Mouse (Mus musculus) megakaryocyte-erythroid progenitor cell, adult 5-6 weeks (primary cell): ENCODE data around the gene Dcakd. TPM values are rescaled to one million over a fixed set of nuclear protein-coding genes. Genes with fewer than 3 reads are reported as not detected.
A peak's percentile ranks its signal among the peaks of the same experiment; 100 is the strongest.
"Not testable (repeated sequence)": the region's sequence is repeated elsewhere in the genome, so short reads cannot be mapped to it uniquely, and the experiment has no call there.

ENCODE experiments used
- ATAC-seq: replicated peaks from 2 replicates; pipeline ENCODE4 v1.8.0; 2016; ENCODE audit warnings: mild to moderate bottlenecking, inconsistent platforms; ENCODE audit not compliant: severe bottlenecking, poor library complexity, low FRiP score, low TSS enrichment
- total RNA-seq, 2 experiments: library from RNA; stranded (forward) in 1 of 2; stranded (reverse) in 1 of 2; fragments of 200-1000, 215-1000 nt in 1 of 2; fragments of >200 nt in 1 of 2; fragmentation: Nextera tagmentation in 1 of 2; gene quantifications; 2 replicates each; pipeline ENCODE4 v1.2.3; 2014 to 2017

Dcakd gene
- total RNA-seq, 2 experiments from 2014 or later, result 9.3 to 24.5 TPM

DNA sequence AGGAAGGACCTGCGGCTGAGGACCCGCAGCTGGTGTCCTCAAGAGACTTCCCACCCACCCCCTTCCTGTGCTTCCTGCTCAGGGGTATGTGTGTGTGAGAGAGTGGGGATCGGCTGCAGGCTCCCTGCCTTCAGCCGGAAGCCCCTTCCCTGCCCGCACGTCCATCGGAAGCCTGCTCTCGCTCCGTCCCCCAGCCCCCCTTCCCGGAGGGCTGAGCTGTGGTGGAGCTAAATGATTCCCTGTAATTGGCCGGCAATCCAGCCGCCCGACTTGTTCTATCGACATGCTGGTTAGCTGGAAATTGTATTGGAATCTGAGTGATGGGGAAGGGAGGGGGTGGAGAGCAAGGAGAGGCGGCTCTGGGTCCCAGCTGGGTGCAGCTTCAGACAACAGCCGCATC is 36.5 kb downstream of the Dcakd start:
- no peak for ATAC-seq

DNA sequence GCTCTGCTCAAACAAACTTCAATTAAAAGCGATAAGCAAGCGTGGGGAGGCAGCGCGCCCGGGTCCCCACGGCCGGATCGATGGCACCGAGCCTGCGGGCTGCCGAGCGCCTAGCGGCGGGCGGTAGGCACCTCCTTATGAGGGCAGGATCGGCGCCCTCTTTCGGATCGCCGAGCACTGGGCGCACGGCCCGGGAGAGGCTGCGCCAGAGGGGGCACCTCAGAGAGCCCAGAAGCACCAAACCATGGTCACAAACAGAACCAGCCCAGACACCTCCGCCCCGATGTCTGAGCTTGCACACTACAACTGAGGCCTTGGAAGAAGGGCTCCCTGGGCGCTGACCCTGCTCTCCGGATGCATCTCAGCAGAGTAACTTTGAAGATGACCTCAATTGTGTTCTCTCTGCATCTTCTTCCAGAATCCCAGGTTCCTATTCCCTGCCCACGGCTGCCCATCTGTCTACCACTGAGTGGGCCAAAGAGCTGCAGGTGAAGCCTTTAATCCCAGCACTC is 37.9 kb downstream of the Dcakd start:
- ATAC-seq, result peak; percentile 69

DNA sequence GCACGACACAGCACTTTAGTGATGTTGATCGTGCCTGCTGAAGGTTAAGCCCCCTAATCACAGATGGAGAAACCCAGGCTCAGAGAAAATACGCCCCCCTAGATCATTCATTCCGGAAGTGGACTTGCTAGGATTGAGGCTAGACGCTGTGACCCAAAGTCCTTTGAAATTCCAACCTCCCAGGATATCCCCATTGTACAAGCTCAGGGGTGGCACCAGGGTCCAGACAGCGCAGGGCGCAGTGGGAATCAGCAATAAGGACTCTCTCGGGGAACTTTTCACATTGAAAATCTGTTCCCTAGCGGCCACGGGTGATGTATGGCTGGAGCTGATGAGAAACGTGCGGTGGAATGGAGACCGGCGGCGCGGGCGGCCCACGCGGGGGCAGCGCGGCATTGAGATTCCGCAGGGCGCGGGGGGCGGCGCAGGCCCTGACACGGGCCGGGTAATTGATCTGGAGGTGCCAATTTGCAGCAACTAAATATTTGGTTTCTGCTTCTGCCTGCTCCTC is 38.4 kb downstream of the Dcakd start:
- ATAC-seq, result no peak

DNA sequence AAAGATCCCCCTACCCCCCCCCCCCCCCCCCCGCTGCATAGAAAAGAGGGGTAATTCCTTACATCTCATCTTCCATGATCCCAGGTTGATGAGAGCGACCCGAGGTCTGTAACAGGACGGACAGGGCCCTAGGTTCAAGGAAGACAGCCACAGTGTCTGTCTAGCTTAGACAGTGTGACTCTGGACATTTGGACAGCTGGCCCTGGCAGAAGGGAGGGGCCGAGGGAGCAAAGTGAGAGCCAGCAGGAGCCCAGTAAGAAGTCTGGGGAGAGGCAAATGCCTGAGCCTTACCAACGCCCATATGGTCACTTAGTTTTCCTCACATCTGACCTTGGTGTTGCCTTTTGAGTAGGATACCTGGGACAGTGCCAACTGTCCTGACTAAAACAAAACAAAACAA is 43.0 kb downstream of the Dcakd start:
- no peak for ATAC-seq

DNA sequence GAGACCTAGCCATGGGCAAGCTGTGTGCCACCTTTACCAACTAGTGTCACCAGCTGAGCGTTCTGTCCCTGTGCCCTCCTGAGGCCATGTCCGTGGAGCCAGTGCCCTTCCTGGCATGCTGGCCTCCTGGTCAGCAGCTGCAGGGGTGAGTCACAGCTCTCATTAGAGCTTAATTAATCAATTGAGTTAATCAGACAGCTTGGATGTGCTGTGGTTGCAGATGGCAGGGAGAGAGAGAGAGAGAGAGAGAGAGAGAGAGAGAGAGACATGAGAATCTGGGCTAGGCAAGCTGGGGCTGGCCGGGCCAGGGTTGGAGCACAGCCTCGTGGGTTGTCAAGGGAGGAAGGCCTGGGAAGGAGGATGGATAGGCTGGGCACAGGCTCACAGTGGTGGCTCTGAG is 43.5 kb downstream of the Dcakd start:
- ATAC-seq, result no peak

DNA sequence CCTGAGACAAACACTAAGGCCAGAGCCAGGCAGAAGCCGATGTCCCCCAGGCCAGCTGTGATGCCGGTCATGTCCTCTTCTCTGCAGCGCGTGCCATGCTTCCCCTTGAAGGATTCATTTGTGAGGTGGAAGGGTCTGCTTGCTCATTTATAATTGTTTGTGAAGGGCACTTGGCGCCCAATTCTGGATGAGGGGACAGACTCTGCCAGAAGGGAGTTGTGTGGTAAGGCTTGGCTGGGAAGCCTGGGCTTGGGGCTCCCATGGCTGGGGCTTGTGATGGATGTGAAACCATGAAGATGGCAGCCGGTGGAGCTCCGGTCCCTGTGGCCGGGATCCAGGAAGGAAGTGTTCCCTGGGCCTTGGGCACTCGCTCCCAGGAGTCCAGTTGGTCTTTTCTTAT is 44.0 kb downstream of the Dcakd start:
- ATAC-seq, result no peak

DNA sequence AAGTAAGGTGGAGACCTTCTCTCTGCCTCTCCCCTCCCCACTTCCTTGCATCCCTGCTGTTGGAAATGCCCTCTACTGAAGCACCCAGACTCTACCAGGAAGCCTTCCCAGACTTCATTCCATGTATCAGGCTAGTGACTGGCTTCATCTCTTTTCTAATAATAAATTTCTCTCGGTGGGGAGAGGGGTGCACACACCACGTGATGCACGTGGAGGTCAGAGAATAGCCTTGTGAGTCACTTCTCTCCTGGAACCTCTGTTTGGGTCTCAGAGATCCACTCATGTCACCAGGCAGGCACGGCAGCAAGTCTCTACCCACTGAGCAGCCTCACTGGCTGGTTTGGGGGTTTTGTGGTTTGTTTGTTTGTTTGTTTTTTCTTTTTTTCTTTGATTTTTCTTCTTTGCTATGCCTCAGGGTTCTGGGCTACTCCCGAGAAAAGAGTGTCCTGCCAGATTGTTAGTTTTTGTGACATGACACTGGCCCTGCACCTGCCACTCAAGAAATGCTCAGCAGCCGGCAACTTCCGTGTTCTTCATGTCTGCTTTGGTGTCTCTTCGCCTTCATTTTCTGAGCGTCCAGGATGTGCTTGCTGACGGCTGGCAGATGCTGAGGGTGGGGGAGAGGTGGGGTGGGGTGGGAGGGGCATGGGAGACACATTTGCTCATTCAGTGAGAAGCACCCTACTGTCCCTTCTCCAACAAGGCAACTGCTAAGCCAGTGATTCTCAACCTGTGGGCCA is 46.8 kb downstream of the Dcakd start:
- no peak for ATAC-seq

DNA sequence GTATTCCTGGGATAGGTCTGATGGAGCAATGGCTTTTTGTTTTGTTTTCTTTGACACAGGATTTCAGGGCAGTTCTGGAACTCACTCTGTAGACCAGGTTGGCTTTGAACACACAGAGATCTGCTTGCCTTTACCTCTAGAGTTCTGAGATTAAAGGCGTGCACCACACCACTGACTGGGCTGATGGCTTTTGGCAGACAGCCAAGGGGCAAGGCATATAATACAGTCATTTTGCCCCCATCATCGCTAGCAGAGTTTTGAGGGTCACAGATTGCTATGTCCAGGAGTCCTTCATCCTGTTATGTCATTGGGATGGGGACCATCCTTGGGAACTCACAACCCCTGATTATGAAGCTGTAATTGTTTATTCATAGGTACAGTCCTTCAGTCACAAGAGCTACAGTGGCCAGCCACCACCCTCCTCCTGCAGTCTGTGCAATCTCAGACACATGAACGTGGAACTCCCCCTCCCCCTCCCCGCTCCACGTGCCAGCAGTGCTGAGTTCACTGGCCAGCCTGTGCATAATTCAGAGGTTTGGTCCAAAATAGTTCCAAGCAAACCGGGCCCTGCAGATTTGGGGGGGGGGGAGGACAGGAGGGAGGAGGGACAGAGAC is 50.0 kb downstream of the Dcakd start:
- ATAC-seq, result no peak

DNA sequence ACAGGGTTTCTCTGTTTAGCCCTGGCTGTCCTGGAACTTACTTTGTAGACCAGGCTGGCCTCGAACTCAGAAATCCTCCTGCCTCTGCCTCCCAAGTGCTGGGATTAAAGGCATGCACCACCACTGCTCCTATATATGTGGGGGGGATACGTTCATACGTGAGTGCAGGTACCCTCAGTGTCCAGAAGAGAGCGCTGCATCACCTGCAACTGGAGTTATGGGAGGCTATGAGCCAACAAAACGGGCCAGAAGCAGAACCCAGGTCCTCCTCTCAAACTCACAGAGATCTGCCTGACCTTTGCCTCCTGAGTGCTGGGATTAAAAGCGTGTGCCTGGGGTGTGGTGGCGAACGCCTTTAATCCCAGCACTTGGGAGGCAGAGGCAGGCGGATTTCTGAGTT is 52.2 kb downstream of the Dcakd start:
- not testable (repeated sequence) for ATAC-seq

DNA sequence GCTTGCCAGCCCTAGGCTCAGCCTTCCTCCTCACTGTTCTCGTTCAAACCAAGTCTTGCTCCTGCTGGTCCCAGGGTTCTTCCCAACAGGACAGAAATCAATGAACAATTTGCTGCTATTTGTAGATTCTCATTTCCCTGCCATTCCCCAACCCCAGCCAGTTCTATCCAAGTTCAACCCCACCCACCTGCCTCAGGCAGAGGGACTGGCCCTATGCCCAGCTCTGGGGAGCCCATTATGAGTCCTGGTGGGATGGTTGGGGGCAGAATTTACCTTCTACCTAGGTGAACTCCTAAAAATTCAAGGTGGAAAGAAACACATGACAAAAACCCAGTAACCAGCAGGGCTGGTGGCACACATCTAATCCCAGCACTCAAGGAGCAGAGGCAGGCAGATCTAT is 55.8 kb downstream of the Dcakd start:
- no peak for ATAC-seq

DNA sequence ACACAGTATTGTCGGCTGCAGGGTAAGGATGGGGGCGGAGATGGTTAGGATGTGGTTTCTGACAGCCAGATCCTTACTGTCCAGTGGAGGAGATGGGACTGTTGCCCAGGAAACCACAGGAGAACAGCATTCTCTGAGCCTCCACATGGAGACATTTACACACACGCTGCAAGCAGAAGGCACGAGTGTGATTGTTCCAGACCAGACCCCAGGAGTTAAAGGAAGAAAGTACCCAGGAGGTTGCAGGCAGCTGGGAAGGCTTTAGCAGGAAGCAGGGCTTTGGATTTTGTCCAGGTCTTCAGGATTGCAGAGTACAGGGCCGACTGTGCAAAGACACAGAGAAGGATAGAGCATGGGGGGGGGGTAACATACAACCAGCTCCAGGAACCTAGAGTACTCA is 56.5 kb downstream of the Dcakd start:
- no peak for ATAC-seq

DNA sequence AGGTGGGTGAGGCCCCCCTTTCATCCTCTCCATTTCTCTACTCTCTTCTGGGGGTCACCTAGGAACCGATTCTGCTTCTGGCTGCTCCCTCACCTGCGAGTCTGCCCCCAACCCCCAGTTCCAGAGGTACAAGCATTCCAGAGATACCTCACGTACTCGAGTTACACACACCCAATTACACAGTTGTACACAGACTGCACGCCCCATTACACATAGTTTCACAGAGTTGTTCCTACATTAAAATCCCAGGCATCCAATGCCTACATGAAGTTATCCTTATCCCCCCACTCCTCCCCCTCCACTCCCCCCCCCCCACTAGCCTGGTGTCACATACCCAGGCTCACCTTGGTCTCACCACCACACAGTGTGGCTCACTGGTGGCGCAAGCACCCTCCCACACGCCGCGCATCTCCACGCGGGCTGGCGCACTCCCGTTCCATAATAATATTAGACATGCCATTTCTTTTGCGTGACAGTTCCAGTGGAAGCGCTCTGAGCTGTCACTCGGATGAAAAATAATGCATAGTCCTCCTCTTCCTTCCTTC is 63.5 kb downstream of the Dcakd start:
- ATAC-seq, result no peak

DNA sequence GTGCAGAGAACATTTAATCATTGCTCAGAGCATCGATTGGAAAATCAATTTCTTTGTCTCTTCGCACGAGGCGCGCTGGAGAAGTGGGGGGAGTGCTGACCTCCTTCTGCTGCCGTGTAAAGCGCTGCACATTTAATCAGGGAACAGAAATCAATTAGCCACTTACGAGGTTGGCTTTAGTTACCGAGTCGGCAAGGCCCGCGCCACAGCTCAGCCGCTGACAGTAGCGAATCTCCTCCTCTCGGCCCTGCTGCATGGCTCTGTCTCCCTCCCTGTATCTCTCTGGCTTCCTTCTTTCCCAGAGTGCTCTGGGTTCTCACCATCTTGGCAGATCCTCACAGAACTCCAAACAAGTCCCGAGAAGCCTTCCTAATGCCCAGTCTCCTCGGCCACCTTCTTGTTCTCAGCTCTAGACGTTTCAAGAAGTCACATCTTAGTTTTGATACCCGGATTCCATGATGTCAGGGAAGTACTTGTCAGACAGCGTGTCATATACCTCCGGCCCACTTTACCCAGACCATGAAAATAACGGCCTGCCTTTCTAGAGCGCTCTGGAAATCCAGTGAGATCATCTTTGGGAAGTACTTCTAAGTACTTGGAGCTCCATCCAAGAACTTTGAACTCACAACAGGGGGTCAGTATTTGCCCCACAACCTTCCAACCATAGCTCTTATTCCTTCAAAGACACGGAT is 64.1 kb downstream of the Dcakd start:
- ATAC-seq, result no peak

DNA sequence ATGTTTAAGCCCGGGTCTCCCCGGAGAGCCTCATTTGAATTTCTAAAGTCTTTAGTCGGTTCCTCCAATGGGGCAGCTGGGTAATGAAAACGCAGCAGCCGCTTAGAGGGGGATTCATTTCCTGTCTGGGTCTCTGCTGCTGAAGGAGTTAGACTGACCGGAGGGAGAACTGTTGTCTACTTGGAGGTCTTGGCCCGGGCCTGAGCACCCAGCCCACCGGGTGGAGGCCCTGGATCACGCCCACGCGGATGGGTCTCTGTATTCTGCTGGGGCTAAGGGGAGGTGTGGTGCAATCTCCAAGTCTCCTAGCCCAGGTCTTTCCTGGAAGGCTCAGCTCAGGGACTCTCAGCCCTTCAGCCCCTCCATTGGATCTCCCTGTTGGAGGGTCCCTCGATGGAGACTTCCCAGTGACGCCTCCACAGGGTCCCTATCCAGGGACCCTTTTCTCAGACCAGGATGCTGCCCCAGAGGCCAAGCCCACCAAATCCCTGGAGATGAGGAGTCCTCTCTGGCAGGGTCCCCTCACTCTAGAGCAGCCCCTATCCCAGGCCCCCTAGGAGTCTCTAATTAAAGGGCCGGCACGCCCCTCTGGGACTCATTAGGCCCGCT is 64.8 kb downstream of the Dcakd start:
- ATAC-seq, result no peak

DNA sequence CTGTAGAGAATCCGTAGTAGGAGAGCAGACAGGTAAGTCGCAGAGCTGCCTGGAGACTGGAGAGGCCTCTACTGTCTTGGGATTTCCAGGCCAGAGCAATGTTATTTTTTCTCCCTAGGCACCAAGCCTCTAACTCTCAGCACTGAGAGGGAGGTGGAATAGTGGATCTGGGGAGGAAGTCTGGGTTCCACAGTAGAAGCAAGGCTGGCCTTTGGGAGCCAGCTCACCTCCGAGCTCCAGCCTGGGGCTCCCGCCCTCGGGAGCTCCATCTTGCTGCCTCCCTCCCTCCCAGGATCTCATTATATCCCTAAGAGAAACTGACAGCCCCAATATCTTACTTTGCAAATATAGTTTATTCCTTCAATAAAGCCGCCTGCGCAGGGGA is 65.3 kb downstream of the Dcakd start:
- no peak for ATAC-seq

DNA sequence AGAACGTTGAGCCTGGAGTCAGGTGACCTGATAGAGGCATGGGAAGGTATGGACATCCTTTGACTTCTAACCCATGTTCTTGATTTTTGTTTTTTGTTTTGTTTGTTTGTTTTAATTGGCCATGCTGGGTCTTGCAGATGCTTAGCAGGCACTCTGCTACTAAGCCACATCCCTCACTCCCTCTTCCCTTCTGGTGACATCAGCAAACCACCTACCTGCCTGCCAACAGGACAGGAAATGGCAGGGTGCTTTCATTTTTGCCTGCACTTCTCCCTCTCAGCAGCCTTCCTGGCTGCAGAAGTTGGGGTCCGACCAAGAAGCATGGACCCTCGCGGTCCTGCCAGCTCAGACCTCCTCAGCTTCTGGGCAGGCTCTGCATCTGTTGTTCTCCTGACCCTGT is 67.1 kb downstream of the Dcakd start:
- ATAC-seq, result no peak

DNA sequence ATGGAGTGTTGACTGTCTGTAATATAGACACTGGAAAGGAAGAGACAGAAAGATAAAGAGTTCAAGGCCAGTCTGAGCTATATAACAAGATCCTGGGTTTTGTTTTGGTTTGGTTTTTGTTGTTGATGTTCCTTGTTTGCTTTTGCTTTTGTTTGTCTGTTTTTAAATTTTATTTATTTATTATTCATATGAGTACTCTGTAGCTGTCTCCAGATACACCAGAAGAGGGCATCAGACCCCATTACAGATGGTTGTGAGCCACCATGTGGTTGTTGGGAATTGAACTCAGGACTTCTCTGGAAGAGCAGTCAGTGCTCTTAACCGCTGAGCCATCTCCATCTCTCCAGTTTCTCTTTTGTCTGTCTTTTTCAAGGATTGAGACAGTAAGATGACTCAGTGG is 69.3 kb downstream of the Dcakd start:
- ATAC-seq, result no peak

DNA sequence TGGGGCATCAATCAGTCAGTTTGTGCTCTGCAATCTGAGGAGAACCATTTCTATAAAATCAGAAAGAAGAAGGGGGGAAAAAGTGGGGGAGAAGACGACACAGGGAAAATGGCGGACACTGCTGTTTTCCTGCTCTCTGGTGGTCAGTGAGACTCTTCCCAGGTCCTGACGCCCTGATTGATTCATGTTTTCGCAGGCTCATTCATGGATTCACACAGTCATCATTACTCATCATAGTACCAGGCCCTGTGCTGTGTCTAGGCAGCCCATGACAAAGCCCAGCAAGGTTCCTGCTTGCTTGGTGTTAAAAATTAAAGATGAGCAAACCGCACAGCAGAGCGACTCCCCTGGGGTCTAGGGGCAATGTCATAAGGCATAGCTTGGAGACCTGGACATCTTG is 69.7 kb downstream of the Dcakd start:
- no peak for ATAC-seq

DNA sequence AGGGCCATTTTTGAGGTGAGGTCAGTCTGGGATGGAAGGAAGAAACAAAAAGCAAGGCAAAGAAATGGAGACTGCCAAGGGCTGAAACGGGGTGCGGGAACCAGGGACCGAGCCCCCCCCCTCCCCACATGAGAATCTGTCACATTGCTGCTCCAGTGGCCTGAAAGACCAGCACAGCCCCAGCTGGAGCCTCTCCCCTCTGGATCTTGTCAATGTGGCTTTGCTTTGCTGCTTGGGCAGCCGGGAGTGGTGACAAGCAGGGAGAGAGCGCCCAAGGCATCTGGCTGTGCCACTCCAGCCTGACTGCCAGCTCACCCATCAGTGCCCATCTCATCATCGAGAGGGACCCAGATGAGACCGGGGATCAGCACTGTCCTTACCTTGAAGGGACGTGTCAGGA is 70.4 kb downstream of the Dcakd start:
- ATAC-seq, result no peak
